Mouse (Mus musculus) stomach, embryonic 16.5 days (tissue): ENCODE data around the gene Rassf1. TPM values are rescaled to one million over a fixed set of nuclear protein-coding genes. Genes with fewer than 3 reads are reported as not detected.

Experiments
- ATAC-seq: fragments of 200-750 bp; cut with Nextera tagmentation; 2 replicates; pipeline ENCODE4 v1.8.0; 2017; ENCODE audit warnings: moderate number of reproducible peaks, moderate TSS enrichment; ENCODE audit not compliant: insufficient read depth, low FRiP score
- H3K27ac ChIP-seq: fragments of 300-500 bp; sonication (generic); 2 replicates; pipeline ENCODE4 v1.5.1; 2014; ENCODE audit warnings: low read length
- H3K27me3 ChIP-seq: fragments of 300-500 bp; sonication (generic); 2 replicates; pipeline ENCODE4 v1.6.1; 2014; ENCODE audit warnings: low read length, control low read depth, mixed read lengths; ENCODE audit not compliant: control insufficient read depth, insufficient read depth
- H3K36me3 ChIP-seq: fragments of 300-500 bp; sonication (generic); 2 replicates; pipeline ENCODE4 v1.6.1; 2014; ENCODE audit warnings: low read length; ENCODE audit not compliant: control insufficient read depth, insufficient read depth
- H3K4me1 ChIP-seq: fragments of 300-500 bp; sonication (generic); 2 replicates; pipeline ENCODE4 v1.6.1; 2014; ENCODE audit warnings: low read length, control low read depth, mixed read lengths; ENCODE audit not compliant: control insufficient read depth, insufficient read depth
- H3K4me2 ChIP-seq: fragments of 300-500 bp; sonication (generic); 2 replicates; pipeline ENCODE4 v1.6.1; 2014; ENCODE audit warnings: low read depth, low read length, mixed read lengths
- H3K4me3 ChIP-seq: fragments of 300-500 bp; sonication (generic); replicated peaks from 2 replicates; pipeline ENCODE4 v1.5.1; 2014; ENCODE audit warnings: mild to moderate bottlenecking, low read length
- H3K9ac ChIP-seq: fragments of 300-500 bp; sonication (generic); 2 replicates; pipeline ENCODE4 v1.6.1; 2014; ENCODE audit warnings: low read length
- H3K9me3 ChIP-seq: fragments of 300-500 bp; sonication (generic); replicated peaks from 2 replicates; pipeline ENCODE4 v1.6.1; 2016; ENCODE audit warnings: low read length, control low read depth; ENCODE audit not compliant: control insufficient read depth
- WGBS: fragments of 180-500 bp; shearing (Covaris S2); extraction: QIAGEN DNeasy Blood & Tissue Kit; methylation state at CpG from one replicate; pipeline ENCODE4 v1.1.7; 2014; 5-methylcytosine and 5-hydroxymethylcytosine counted together
- polyA plus RNA-seq: library from polyadenylated mRNA; unstranded; fragments of >200 nt; fragmentation: Nextera tagmentation; extraction: Ambion mirVana; gene quantifications from 2 replicates; pipeline ENCODE4 v1.2.1, GENCODE M21; 2015

Gene Rassf1
- polyA plus RNA-seq, 1 experiment from 2014 or later: 63.8 TPM

- peaks cover 22% of the 10 kb centered on the region for H3K36me3 ChIP-seq
These were observed 42.0 kb downstream of the Rassf1 start for GRCm38 (mm10) chr9:107593101-107593976.

GRCm38 (mm10) chr9:107594281-107595062, 43.1 kb downstream of the Rassf1 start:
- H3K4me2 ChIP-seq: no peak overlapping the region
- no peaks in the 10 kb centered on the region for H3K9me3 ChIP-seq
- WGBS: 74% methylated on average over 8 of the region's 8 CpGs
- H3K4me3 ChIP-seq: no peak overlapping the region
- peaks cover 10% of the 10 kb centered on the region for H3K4me1 ChIP-seq
- no peaks in the 10 kb centered on the region for H3K27me3 ChIP-seq
- no peak for ATAC-seq
- H3K9ac ChIP-seq: no peak overlapping the region
- peaks cover 22% of the 10 kb centered on the region for H3K36me3 ChIP-seq
- no peak overlapping the region for H3K27ac ChIP-seq

More at GRCm38 (mm10) chr9:107593101-107593976, 42.0 kb downstream of the Rassf1 start:
- H3K27me3 ChIP-seq: no peaks in the 10 kb centered on the region
- H3K4me2 ChIP-seq: no peak overlapping the region
- H3K4me1 ChIP-seq: peaks cover 21% of the 10 kb centered on the region
- peak overlapping the region; percentile 5; the same call in 1 of the 2 replicates for H3K9ac ChIP-seq
- no peak for ATAC-seq
- H3K27ac ChIP-seq: no peak overlapping the region
- WGBS: 83% methylated on average over 11 of the region's 11 CpGs
- H3K4me3 ChIP-seq: no peak overlapping the region
- H3K9me3 ChIP-seq: no peaks in the 10 kb centered on the region

- 85% methylated on average over 11 of the region's 11 CpGs for WGBS
- Histone ChIP-seq H3K4me3 (no peak overlapping the region), H3K4me2 (no peak overlapping the region), H3K27me3 (no peaks in the 10 kb centered on the region), H3K9ac (no peak overlapping the region), H3K36me3 (peaks cover 7% of the 10 kb centered on the region; the same call in 1 of the 2 replicates), H3K27ac (no peak overlapping the region), H3K4me1 (no peaks in the 10 kb centered on the region), H3K9me3 (no peaks in the 10 kb centered on the region)
- ATAC-seq: no peak
These were observed 45.5 kb downstream of the Rassf1 start for GRCm38 (mm10) chr9:107596619-107597569.

- 0 out of 2 replicates have a peak, but pooled peaks cover 4% of the 10 kb centered on the region for H3K4me1 ChIP-seq
- no peak overlapping the region for H3K4me2 ChIP-seq
- no peak for ATAC-seq
- no peaks in the 10 kb centered on the region for H3K9me3 ChIP-seq
- H3K36me3 ChIP-seq: no peaks in the 10 kb centered on the region
- WGBS: 62% methylated on average over 5 of the region's 5 CpGs
- no peak overlapping the region for H3K4me3 ChIP-seq
- no peak overlapping the region for H3K9ac ChIP-seq
- H3K27ac ChIP-seq: no peak overlapping the region
- no peaks in the 10 kb centered on the region for H3K27me3 ChIP-seq
These were observed 47.0 kb downstream of the Rassf1 start for GRCm38 (mm10) chr9:107598385-107598784.

GRCm38 (mm10) chr9:107599433-107599832, 48.1 kb downstream of the Rassf1 start:
- 81% methylated on average over 9 of the region's 9 CpGs for WGBS
- H3K36me3 ChIP-seq: no peaks in the 10 kb centered on the region
- H3K9ac ChIP-seq: no peak overlapping the region
- H3K27ac ChIP-seq: no peak overlapping the region
- H3K4me2 ChIP-seq: no peak overlapping the region
- peaks cover 4% of the 10 kb centered on the region; the same call in 1 of the 2 replicates for H3K4me1 ChIP-seq
- ATAC-seq: no peak
- no peaks in the 10 kb centered on the region for H3K27me3 ChIP-seq
- H3K9me3 ChIP-seq: no peaks in the 10 kb centered on the region
- no peak overlapping the region for H3K4me3 ChIP-seq

- Histone ChIP-seq H3K9ac (no peak overlapping the region; the same call in 1 of the 2 replicates), H3K4me2 (no peak overlapping the region), H3K4me3 (no peak overlapping the region), H3K27me3 (no peaks in the 10 kb centered on the region), H3K9me3 (no peaks in the 10 kb centered on the region), H3K27ac (no peak overlapping the region), H3K36me3 (no peaks in the 10 kb centered on the region), H3K4me1 (peaks cover 9% of the 10 kb centered on the region; the same call in 1 of the 2 replicates)
- WGBS: 68% methylated on average over 14 of the region's 14 CpGs
- no peak for ATAC-seq
These were observed 48.5 kb downstream of the Rassf1 start for GRCm38 (mm10) chr9:107599842-107600241.

GRCm38 (mm10) chr9:107600745-107601144, 49.4 kb downstream of the Rassf1 start:
- Histone ChIP-seq H3K9me3 (no peaks in the 10 kb centered on the region), H3K36me3 (no peaks in the 10 kb centered on the region), H3K4me2 (no peak overlapping the region), H3K4me1 (peaks cover 14% of the 10 kb centered on the region; the same call in 1 of the 2 replicates), H3K27me3 (no peaks in the 10 kb centered on the region), H3K27ac (no peak overlapping the region), H3K4me3 (no peak overlapping the region), H3K9ac (no peak overlapping the region)
- WGBS: 74% methylated on average over 12 of the region's 12 CpGs
- no peak for ATAC-seq

- H3K27me3 ChIP-seq: no peaks in the 10 kb centered on the region
- H3K4me2 ChIP-seq: no peak overlapping the region
- no peak overlapping the region for H3K27ac ChIP-seq
- no peaks in the 10 kb centered on the region for H3K36me3 ChIP-seq
- H3K9ac ChIP-seq: no peak overlapping the region
- 79% methylated on average over 11 of the region's 11 CpGs for WGBS
- H3K9me3 ChIP-seq: no peaks in the 10 kb centered on the region
- no peak for ATAC-seq
- no peak overlapping the region for H3K4me3 ChIP-seq
- H3K4me1 ChIP-seq: peaks cover 14% of the 10 kb centered on the region; the same call in 1 of the 2 replicates
These were observed 49.9 kb downstream of the Rassf1 start for GRCm38 (mm10) chr9:107601275-107601674.
